Mouse (Mus musculus) C2C12 (cell line): Measurements from ENCODE around the gene Ern1.

Source experiments
- CTCF ChIP-seq: IDR thresholded peaks from one replicate; pipeline ENCODE4 v1.5.1; 2011; ENCODE audit not compliant: control insufficient read depth, insufficient read depth, insufficient read length
- USF1 ChIP-seq: IDR thresholded peaks from one replicate; pipeline ENCODE4 v1.6.1; 2011; ENCODE audit warnings: low read depth, mild to moderate bottlenecking, control low read depth, moderate library complexity

GRCm38 (mm10) chr11:106513166-106513565 lies 25.5 kb upstream of the Ern1 start:
- TF ChIP-seq CTCF, result no peak
- TF ChIP-seq USF1, result no peak
